Mouse (Mus musculus) CH12.LX (cell line): ENCODE data around the gene Hoxa7.

Experiments
- CHD1 ChIP-seq: IDR thresholded peaks from 2 replicates; pipeline ENCODE4 v1.6.1; 2012; ENCODE audit warnings: low read depth, low read length, improper control_type of control experiment, inconsistent platforms
- CTCF ChIP-seq, 2 experiments: IDR thresholded peaks in 1 of 2; conservative IDR thresholded peaks in 1 of 2; 2 replicates each; pipeline ENCODE4 v1.5.1; 2011 to 2012; ENCODE audit warnings: low read depth in 2 of 2, low read length in 2 of 2, improper control_type of control experiment in 1 of 2, inconsistent platforms in 1 of 2, mild to moderate bottlenecking in 1 of 2, moderate library complexity in 1 of 2
- E2F4 ChIP-seq: IDR thresholded peaks from 2 replicates; pipeline ENCODE4 v1.6.1; 2011; ENCODE audit warnings: low read depth, low read length, improper control_type of control experiment; ENCODE audit not compliant: insufficient replicate concordance
- EP300 ChIP-seq: IDR thresholded peaks from 2 replicates; pipeline ENCODE4 v1.6.1; 2011; ENCODE audit warnings: low read length, improper control_type of control experiment
- KAT2A ChIP-seq: IDR thresholded peaks from 2 replicates; pipeline ENCODE4 v1.6.1; 2012; ENCODE audit warnings: low read length, improper control_type of control experiment, inconsistent platforms; ENCODE audit not compliant: insufficient replicate concordance
- MAX ChIP-seq: IDR thresholded peaks from 2 replicates; pipeline ENCODE4 v1.6.1; 2011; ENCODE audit warnings: low read length, improper control_type of control experiment
- MXI1 ChIP-seq: IDR thresholded peaks from 2 replicates; pipeline ENCODE4 v1.6.1; 2011; ENCODE audit warnings: mild to moderate bottlenecking, low read depth, low read length, improper control_type of control experiment
- MYC ChIP-seq: IDR thresholded peaks from 2 replicates; pipeline ENCODE4 v1.6.1; 2011; ENCODE audit warnings: low read depth, mild to moderate bottlenecking, improper control_type of control experiment, low read length
- POLR2A ChIP-seq: IDR thresholded peaks from 2 replicates; pipeline ENCODE4 v1.6.1; 2011; ENCODE audit warnings: low read depth, mild to moderate bottlenecking, improper control_type of control experiment, low read length
- TBP ChIP-seq: conservative IDR thresholded peaks from 2 replicates; pipeline ENCODE4 v1.6.1; 2011; ENCODE audit warnings: low read depth, low read length, improper control_type of control experiment
- USF1 ChIP-seq: IDR thresholded peaks from 2 replicates; pipeline ENCODE4 v1.6.1; 2014; ENCODE audit warnings: low read depth, mild to moderate bottlenecking, inconsistent platforms, low read length, improper control_type of control experiment
- ZKSCAN1 ChIP-seq: IDR thresholded peaks from 2 replicates; pipeline ENCODE4 v1.6.1; 2012; ENCODE audit warnings: low read depth, inconsistent platforms, low read length, improper control_type of control experiment, borderline replicate concordance

DNA sequence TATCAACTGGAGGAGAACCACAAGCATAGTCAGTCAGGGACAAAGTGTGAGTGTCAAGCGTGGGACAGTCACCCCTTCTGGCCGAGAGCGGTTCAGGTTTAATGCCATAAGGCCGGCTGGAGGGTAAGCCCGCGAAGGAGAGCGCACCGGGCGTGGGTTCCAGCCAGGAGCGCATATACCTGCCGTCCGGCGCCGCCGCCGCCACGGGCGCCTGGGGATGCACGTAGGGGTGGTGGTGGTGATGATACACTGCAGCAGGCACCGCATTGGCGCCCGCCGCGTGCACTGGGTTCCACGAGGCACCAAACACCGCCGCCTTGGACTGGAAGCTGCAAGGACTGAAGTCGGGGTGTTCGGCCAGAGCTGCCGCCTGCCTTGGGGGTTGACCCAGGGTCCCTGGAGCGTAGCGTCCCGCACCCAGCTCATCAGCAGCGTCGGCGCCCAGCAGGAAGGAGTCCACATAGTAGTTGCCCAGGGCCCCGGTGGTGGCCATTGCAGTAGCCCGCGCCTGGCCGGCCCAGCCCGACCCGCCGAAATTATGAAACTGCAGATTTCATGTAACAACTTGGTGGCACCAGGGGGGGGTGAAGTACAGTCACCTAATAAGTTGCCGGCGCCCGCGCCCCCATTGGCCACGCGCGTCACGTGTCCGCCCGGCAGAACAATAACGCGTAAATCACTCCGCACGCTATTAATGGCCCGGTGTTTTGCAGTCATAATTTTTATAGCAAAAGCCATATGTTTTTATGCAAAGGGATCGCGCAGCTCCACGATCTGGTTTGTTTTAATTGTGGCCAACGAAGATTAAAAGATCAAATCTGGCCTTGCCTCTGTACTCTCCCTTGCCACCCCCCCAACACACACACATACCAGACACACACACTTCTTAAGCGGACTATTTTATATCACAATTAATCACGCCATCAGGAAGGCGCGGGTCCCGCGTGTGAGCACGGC is 4.2 kb upstream of the Hoxa7 start:
- TF ChIP-seq POLR2A (no peak), MAX (no peak), CHD1 (no peak), CTCF (conservative IDR thresholded peaks at IDR 0.05 in 1 of 2, IDR thresholded peaks at IDR 0.05 in 1 of 2; ENCODE audit: low read depth in 2 of 2, low read length in 2 of 2) (no peak), USF1 (no peak), MYC (no peak), EP300 (no peak), TBP (no peak), E2F4 (no peak), MXI1 (no peak), KAT2A (no peak), ZKSCAN1 (no peak)
